Mouse (Mus musculus): ENCODE measurements around the gene C1ra. TPM values are rescaled to one million over a fixed set of nuclear protein-coding genes. Genes with fewer than 3 reads are reported as not detected.
A peak's percentile ranks its signal among the peaks of the same experiment; 100 is the strongest.
"Not testable (repeated sequence)": the region's sequence is repeated elsewhere in the genome, so short reads cannot be mapped to it uniquely, and the experiment has no call there.

Gene C1ra
- polyA plus RNA-seq, 1 experiment from 2014 or later: 0.36 TPM

DNA sequence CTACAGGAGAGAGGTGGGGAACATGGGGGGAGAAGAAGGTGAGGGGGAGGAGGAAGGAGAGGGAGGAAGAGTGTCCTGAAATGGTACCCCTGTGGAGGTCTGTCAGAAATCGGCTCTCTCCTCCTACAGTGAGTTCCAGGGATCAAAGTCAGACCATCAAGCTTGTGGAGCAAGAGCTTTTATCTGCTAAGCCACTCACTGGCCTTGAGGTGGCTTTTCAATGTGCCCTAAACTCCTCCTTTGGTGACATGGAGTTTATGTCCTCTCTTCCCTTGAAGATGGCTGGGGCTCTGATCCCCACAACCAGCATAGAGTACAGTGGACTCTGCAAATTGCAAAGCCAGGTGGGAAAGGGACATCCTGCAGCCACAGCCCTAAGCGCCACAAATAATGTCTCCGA lies 35.8 kb downstream of the C1ra start:
- H3K4me1 ChIP-seq (ENCODE audit: control insufficient read depth, insufficient read depth, low read length); ATAC-seq; H3K27me3 ChIP-seq (ENCODE audit: control insufficient read depth, insufficient read depth, low read depth, low read length); H3K36me3 ChIP-seq (ENCODE audit: control insufficient read depth, insufficient read depth, low read length); H3K4me3 ChIP-seq (ENCODE audit: low read depth, low read length); H3K9me3 ChIP-seq (replicated peaks; ENCODE audit: control insufficient read depth, low read length, poor library complexity, severe bottlenecking); H3K9ac ChIP-seq (ENCODE audit: low read depth, low read length); H3K4me2 ChIP-seq (ENCODE audit: low read length); H3K27ac ChIP-seq (ENCODE audit: low read length): not testable (repeated sequence)
- WGBS: 92% methylated on average over 2 of the region's 3 CpGs

DNA sequence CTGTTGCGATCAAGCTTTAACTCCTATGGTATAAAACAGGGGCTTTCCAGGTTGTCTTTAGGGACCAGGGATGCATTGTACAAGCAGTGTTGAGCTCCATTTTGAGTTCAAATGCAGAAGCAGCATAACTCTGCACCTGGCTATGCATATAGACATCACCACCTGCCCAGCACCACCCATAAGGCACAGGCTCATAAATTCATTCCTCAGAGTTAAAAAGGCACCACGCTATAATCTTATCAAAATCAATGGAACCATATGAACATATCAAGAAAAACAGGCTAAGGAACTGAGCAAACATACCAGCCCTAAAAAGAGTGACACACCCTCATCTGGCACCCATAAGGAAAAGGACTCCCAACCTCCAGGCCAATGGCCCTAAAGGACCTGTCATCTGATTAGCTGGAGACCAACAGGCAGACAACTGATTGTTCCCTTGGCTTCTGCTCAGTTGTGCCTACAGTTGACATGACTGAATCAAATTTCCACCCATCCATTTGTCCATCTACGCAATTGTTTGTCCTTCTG lies 36.9 kb downstream of the C1ra start:
- Histone ChIP-seq H3K9me3 (replicated peaks; ENCODE audit: control insufficient read depth, low read length, poor library complexity, severe bottlenecking) (peaks cover 2% of the 10 kb centered on the region; the same call in 1 of the 2 replicates), H3K9ac (ENCODE audit: low read depth, low read length) (no peak overlapping the region), H3K4me2 (ENCODE audit: low read length) (no peak overlapping the region), H3K4me3 (ENCODE audit: low read depth, low read length) (no peak overlapping the region), H3K27ac (ENCODE audit: low read length) (no peak overlapping the region), H3K36me3 (ENCODE audit: control insufficient read depth, insufficient read depth, low read length) (no peaks in the 10 kb centered on the region), H3K27me3 (ENCODE audit: control insufficient read depth, insufficient read depth, low read depth, low read length) (no peaks in the 10 kb centered on the region), H3K4me1 (ENCODE audit: control insufficient read depth, insufficient read depth, low read length) (no peaks in the 10 kb centered on the region)
- ATAC-seq: no peak
- WGBS: 89% methylated on average over 3 of the region's 3 CpGs

DNA sequence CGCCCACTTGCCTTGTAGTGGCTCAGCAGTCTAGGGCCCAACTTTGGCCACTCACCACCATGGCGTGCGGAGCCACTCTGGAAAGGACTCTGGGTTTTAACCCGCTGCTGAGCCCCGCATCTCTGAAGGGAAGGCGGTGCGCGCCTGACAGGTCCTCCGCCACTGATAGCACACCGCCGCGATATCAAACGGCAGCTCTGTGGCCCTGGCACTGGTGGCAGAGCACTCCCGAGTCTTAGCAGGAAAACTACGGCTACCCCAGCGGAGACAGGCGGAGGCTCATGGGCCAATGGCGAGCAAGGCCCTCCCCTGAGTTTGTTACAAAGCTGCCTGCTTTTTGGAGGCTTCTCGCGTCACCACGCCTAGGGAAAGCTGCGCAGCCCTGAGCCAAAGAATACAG lies 40.6 kb downstream of the C1ra start:
- Histone ChIP-seq H3K36me3 (ENCODE audit: control insufficient read depth, insufficient read depth, low read length) (no peaks in the 10 kb centered on the region), H3K27me3 (ENCODE audit: control insufficient read depth, insufficient read depth, low read depth, low read length) (no peaks in the 10 kb centered on the region), H3K9ac (ENCODE audit: low read depth, low read length) (no peak overlapping the region), H3K4me3 (ENCODE audit: low read depth, low read length) (no peak overlapping the region), H3K4me1 (ENCODE audit: control insufficient read depth, insufficient read depth, low read length) (no peaks in the 10 kb centered on the region), H3K27ac (ENCODE audit: low read length) (no peak overlapping the region), H3K9me3 (replicated peaks; ENCODE audit: control insufficient read depth, low read length, poor library complexity, severe bottlenecking) (peaks cover 2% of the 10 kb centered on the region; the same call in 1 of the 2 replicates), H3K4me2 (ENCODE audit: low read length) (no peak overlapping the region)
- 74% methylated on average over 22 of the region's 22 CpGs for WGBS
- no peak for ATAC-seq

DNA sequence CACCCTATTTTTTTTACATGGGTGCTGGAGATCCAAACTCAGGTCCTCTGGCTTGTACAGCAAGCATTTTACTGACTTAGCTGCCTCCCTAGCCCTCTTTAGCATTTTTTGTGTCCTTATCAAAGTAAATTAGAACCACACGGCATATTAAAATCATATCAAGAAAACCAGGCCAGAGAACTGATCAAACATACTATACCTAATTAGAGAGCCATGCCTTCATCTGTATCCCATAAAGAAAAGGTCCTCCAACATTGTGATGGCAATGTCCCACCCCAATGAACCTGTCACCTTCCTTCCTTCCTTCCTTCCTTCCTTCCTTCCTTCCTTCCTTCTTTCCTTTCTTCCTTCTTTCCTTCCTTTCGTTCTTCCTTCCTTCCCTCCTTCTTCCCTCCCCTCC lies 43.8 kb downstream of the C1ra start:
- not testable (repeated sequence) for H3K4me2 ChIP-seq (ENCODE audit: low read length)
- WGBS: 85% methylated on average over 2 of the region's 2 CpGs

DNA sequence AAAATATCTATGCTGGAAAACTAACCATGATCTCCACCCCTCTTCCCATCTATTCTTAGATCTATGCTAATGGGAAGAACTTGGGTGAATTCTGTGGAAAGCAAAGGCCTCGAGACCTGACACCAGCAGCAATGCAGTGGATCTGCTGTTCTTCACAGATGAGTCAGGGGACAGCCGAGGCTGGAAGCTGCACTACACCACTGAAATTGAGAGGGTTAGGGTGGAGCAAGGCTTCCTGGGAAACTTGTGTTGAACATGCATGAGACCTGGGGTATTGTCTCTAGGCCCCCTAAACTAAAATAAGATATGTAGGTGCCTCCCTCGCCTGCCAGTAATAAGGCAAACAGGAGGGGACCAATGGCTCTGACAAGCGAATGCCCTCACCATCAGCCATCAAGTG lies 49.0 kb downstream of the C1ra start:
- not testable (repeated sequence) for H3K9ac ChIP-seq (ENCODE audit: low read depth, low read length); H3K4me1 ChIP-seq (ENCODE audit: control insufficient read depth, insufficient read depth, low read length); H3K4me2 ChIP-seq (ENCODE audit: low read length); H3K27ac ChIP-seq (ENCODE audit: low read length); H3K36me3 ChIP-seq (ENCODE audit: control insufficient read depth, insufficient read depth, low read length); H3K4me3 ChIP-seq (ENCODE audit: low read depth, low read length); H3K9me3 ChIP-seq (replicated peaks; ENCODE audit: control insufficient read depth, low read length, poor library complexity, severe bottlenecking); H3K27me3 ChIP-seq (ENCODE audit: control insufficient read depth, insufficient read depth, low read depth, low read length); ATAC-seq
- 90% methylated on average over 4 of the region's 4 CpGs for WGBS

More for the DNA sequence above, 43.8 kb downstream of the C1ra start:
- ATAC-seq; H3K4me3 ChIP-seq (ENCODE audit: low read depth, low read length); H3K4me1 ChIP-seq (ENCODE audit: control insufficient read depth, insufficient read depth, low read length); H3K27ac ChIP-seq (ENCODE audit: low read length); H3K27me3 ChIP-seq (ENCODE audit: control insufficient read depth, insufficient read depth, low read depth, low read length); H3K9ac ChIP-seq (ENCODE audit: low read depth, low read length); H3K9me3 ChIP-seq (replicated peaks; ENCODE audit: control insufficient read depth, low read length, poor library complexity, severe bottlenecking); H3K36me3 ChIP-seq (ENCODE audit: control insufficient read depth, insufficient read depth, low read length): not testable (repeated sequence)

DNA sequence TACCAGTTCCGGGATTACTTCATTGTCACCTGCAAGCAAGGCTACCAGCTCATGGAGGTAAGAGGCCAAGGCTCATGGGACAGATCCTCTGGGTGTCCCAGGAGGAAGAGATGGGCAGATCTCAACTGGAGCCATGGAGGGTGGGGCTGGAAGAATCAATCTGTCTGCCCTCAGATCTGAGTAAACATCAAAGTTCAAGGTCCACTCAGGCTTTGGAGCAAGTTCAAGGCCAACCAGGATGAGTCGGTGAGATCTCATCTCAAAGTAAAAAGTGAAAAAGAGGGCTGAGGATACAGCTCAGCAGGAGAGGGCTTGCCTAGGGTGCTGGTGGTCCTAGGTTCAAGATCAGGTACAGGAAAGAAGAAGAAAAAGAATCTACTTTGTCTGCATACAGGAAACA lies 49.4 kb downstream of the C1ra start:
- not testable (repeated sequence) for H3K27me3 ChIP-seq (ENCODE audit: control insufficient read depth, insufficient read depth, low read depth, low read length); H3K27ac ChIP-seq (ENCODE audit: low read length); H3K36me3 ChIP-seq (ENCODE audit: control insufficient read depth, insufficient read depth, low read length); H3K4me1 ChIP-seq (ENCODE audit: control insufficient read depth, insufficient read depth, low read length); H3K4me3 ChIP-seq (ENCODE audit: low read depth, low read length); ATAC-seq; H3K9ac ChIP-seq (ENCODE audit: low read depth, low read length); H3K4me2 ChIP-seq (ENCODE audit: low read length); H3K9me3 ChIP-seq (replicated peaks; ENCODE audit: control insufficient read depth, low read length, poor library complexity, severe bottlenecking)
- 84% methylated on average over 1 of the region's 2 CpGs for WGBS

DNA sequence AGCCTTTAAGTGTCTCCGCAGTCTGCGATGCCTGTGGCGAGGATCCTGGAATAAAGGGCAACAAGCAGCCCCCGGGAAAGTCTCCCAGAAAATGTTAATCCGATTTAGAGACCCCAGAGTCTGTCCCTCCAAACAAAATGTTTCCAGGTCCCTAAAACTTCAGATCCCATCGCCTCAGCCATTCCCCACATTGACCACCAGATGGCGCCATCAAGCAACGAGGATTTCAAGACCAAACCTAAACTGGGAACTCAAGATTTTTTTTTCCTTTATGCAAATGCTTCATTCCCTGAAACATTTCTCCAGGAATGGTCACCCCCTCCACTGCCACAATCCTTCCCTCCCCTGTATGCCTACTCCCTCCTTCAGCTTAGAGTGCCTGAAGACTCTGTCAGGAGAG lies 57.8 kb downstream of the C1ra start, which contains the start of gene C1rb:
TSS of gene C1rb (plus strand) at position 269 of the 400 bp plus-strand sequence.
- H3K4me3 ChIP-seq (ENCODE audit: low read depth, low read length): no peak within 1 kb of the TSS
- no peaks in the 10 kb centered on the region for H3K27me3 ChIP-seq (ENCODE audit: control insufficient read depth, insufficient read depth, low read depth, low read length)
- H3K9ac ChIP-seq (ENCODE audit: low read depth, low read length): no peak within 1 kb of the TSS
- no peaks in the 10 kb centered on the region for H3K9me3 ChIP-seq (replicated peaks; ENCODE audit: control insufficient read depth, low read length, poor library complexity, severe bottlenecking)
- H3K36me3 ChIP-seq (ENCODE audit: control insufficient read depth, insufficient read depth, low read length): no peaks in the 10 kb centered on the region
- ATAC-seq: no peak
- H3K4me2 ChIP-seq (ENCODE audit: low read length): peak within 1 kb of the TSS; percentile 24; the same call in 1 of the 2 replicates
- no peak within 1 kb of the TSS for H3K27ac ChIP-seq (ENCODE audit: low read length)
- WGBS: 1% methylated on average over 8 of the region's 8 CpGs
- H3K4me1 ChIP-seq (ENCODE audit: control insufficient read depth, insufficient read depth, low read length): no peaks in the 10 kb centered on the region

Other genes starting within 250 kb of the C1ra start
- gene Cd163, start 207.7 kb upstream of the C1ra start, polyA plus RNA-seq (2015; fragmentation: Nextera tagmentation; extraction: Ambion mirVana): 1.0 and 1.1 TPM in 2 replicates
- gene Pex5, start 97.3 kb upstream of the C1ra start, polyA plus RNA-seq (2015; fragmentation: Nextera tagmentation; extraction: Ambion mirVana): 75.5 and 77.7 TPM in 2 replicates
- 151 and 183 TPM in 2 replicates for gene Clstn3, start 47.6 kb upstream of the C1ra start, polyA plus RNA-seq (2015; fragmentation: Nextera tagmentation; extraction: Ambion mirVana)
- gene C1rl, start 19.3 kb upstream of the C1ra start, polyA plus RNA-seq (2015; fragmentation: Nextera tagmentation; extraction: Ambion mirVana): 0.29 and 0.36 TPM in 2 replicates
- 0.73 and 0.89 TPM in 2 replicates for gene C1s1, start 30.0 kb downstream of the C1ra start, polyA plus RNA-seq (2015; fragmentation: Nextera tagmentation; extraction: Ambion mirVana)
- gene C1rb, start 57.9 kb downstream of the C1ra start, polyA plus RNA-seq (2015; fragmentation: Nextera tagmentation; extraction: Ambion mirVana): not detected in 2 replicates
- gene C1s2, start 123.7 kb downstream of the C1ra start, polyA plus RNA-seq (2015; fragmentation: Nextera tagmentation; extraction: Ambion mirVana): 0.21 and 0.26 TPM in 2 replicates
- gene Lpcat3, start 150.6 kb downstream of the C1ra start, polyA plus RNA-seq (2015; fragmentation: Nextera tagmentation; extraction: Ambion mirVana): 40.5 and 43.8 TPM in 2 replicates
- gene Emg1, start 199.8 kb downstream of the C1ra start, polyA plus RNA-seq (2015; fragmentation: Nextera tagmentation; extraction: Ambion mirVana): 95.3 and 101 TPM in 2 replicates
- 240 and 245 TPM in 2 replicates for gene Phb2, start 199.9 kb downstream of the C1ra start, polyA plus RNA-seq (2015; fragmentation: Nextera tagmentation; extraction: Ambion mirVana)
- 2.4 and 4.0 TPM in 2 replicates for gene Ptpn6, start 226.3 kb downstream of the C1ra start, polyA plus RNA-seq (2015; fragmentation: Nextera tagmentation; extraction: Ambion mirVana)
- 665 and 679 TPM in 2 replicates for gene Grcc10, start 229.0 kb downstream of the C1ra start, polyA plus RNA-seq (2015; fragmentation: Nextera tagmentation; extraction: Ambion mirVana)
- not detected in 2 replicates for gene Gm45234, start 243.6 kb downstream of the C1ra start, polyA plus RNA-seq (2015; fragmentation: Nextera tagmentation; extraction: Ambion mirVana)
- 28.9 and 29.3 TPM in 2 replicates for gene Atn1, start 244.1 kb downstream of the C1ra start, polyA plus RNA-seq (2015; fragmentation: Nextera tagmentation; extraction: Ambion mirVana)